29 mouse cellular contexts compared by ENCODE assay signal in the genomic region with DNA sequence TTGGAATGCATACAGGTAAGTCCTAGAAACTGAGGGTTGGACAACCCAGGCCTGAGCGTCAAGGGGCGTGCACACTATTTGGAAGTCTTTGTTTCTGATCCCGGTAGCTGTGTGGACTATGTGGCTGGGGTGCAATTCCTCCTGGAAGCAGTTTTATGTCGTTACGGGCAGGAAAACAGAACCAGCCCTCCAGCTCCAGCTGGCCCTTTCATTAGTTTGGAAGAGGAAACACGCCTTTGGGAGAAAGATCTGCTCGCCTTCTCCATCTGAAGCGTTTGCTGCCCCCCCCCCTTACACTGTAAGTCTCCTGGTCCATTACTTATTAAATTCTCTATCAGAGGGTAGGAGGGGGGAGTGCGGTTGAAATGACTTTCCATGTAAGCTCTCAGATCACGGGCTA.
DNase-seq lines count a peak whose midpoint lies in the region; ATAC-seq and TF ChIP-seq lines count a peak whose summit lies in the region.
"Had no signal": no experiment of that assay in that cellular context is flagged by ENCODE, and none has a peak within 500 bp of the region (broad histone marks: within the 10 kb centered on the region; RNA-seq: fewer than 3 reads in every experiment).

No protein-coding gene starts in this region.

- H3K27ac ChIP-seq in hindbrain, embryonic 11.5 days (ENCODE audit: low read depth, low read length): peak overlapping the region; percentile 58
- no peak overlapping the region for H3K27ac ChIP-seq in hindbrain, embryonic 16.5 days (ENCODE audit: low read depth, low read length)
- H3K27ac ChIP-seq in embryonic facial prominence, embryonic 10.5 days (replicated peaks): peak overlapping the region; percentile 57; the same call in 1 of the 2 replicates
- no peak overlapping the region for H3K27ac ChIP-seq in embryonic facial prominence, embryonic 11.5 days (replicated peaks; ENCODE audit: low read depth, low read length)
- H3K27ac ChIP-seq in limb, embryonic 14.5 days (replicated peaks; ENCODE audit: low read depth, low read length): peak overlapping the region; percentile 22; the same call in 1 of the 2 replicates
- H3K27ac ChIP-seq: gastrocnemius, adult 2 months; heart, embryonic 15.5 days; hindbrain, embryonic 15.5 days; intestine, embryonic 15.5 days; layer of hippocampus, adult 2 months; left cerebral cortex, adult 2 months; liver, embryonic 12.5 days; macrophage; neural tube, embryonic 12.5 days had no signal

- H3K27me3 ChIP-seq in hindbrain, embryonic 11.5 days (ENCODE audit: control insufficient read depth, insufficient read depth, low read length): no peaks in the 10 kb centered on the region
- no peaks in the 10 kb centered on the region for H3K27me3 ChIP-seq in hindbrain, embryonic 16.5 days (replicated peaks; ENCODE audit: control insufficient read depth, insufficient read depth, low read length)
- no peaks in the 10 kb centered on the region for H3K27me3 ChIP-seq in embryonic facial prominence, embryonic 10.5 days (replicated peaks; ENCODE audit: low read depth, poor library complexity, severe bottlenecking)
- H3K27me3 ChIP-seq in embryonic facial prominence, embryonic 11.5 days (ENCODE audit: control insufficient read depth, insufficient read depth, low read length): no peaks in the 10 kb centered on the region; the same call in 1 of the 2 replicates
- H3K27me3 ChIP-seq in limb, embryonic 14.5 days (ENCODE audit: control insufficient read depth, insufficient read depth, low read length): no peaks in the 10 kb centered on the region
- H3K27me3 ChIP-seq: heart, embryonic 15.5 days; hindbrain, embryonic 15.5 days; liver, embryonic 12.5 days; neural tube, embryonic 12.5 days had no signal

- H3K4me2 ChIP-seq in hindbrain, embryonic 11.5 days (replicated peaks; ENCODE audit: low read depth, low read length): no peak overlapping the region
- no peak overlapping the region for H3K4me2 ChIP-seq in hindbrain, embryonic 16.5 days (ENCODE audit: low read length)
- H3K4me2 ChIP-seq in embryonic facial prominence, embryonic 11.5 days (ENCODE audit: low read depth, low read length): no peak overlapping the region
- H3K4me2 ChIP-seq in limb, embryonic 14.5 days (replicated peaks; ENCODE audit: low read depth, low read length, severe bottlenecking): 0 out of 2 replicates have a peak overlapping the region, but pooled peaks have one; percentile 4
- H3K4me2 ChIP-seq: heart, embryonic 15.5 days; hindbrain, embryonic 15.5 days; intestine, embryonic 15.5 days; liver, embryonic 12.5 days; neural tube, embryonic 12.5 days had no signal

- peaks cover 5% of the 10 kb centered on the region for H3K4me1 ChIP-seq in hindbrain, embryonic 11.5 days (replicated peaks; ENCODE audit: control insufficient read depth, insufficient read depth, low read length)
- no peaks in the 10 kb centered on the region; the same call in 1 of the 2 replicates for H3K4me1 ChIP-seq in hindbrain, embryonic 16.5 days (ENCODE audit: control insufficient read depth, insufficient read depth, low read depth, low read length)
- peaks cover 33% of the 10 kb centered on the region for H3K4me1 ChIP-seq in embryonic facial prominence, embryonic 10.5 days
- no peaks in the 10 kb centered on the region for H3K4me1 ChIP-seq in embryonic facial prominence, embryonic 11.5 days (ENCODE audit: control insufficient read depth, insufficient read depth, low read length)
- peaks cover 10% of the 10 kb centered on the region for H3K4me1 ChIP-seq in limb, embryonic 14.5 days (ENCODE audit: control insufficient read depth, insufficient read depth, low read length)
- H3K4me1 ChIP-seq: heart, embryonic 15.5 days; intestine, embryonic 15.5 days; liver, embryonic 12.5 days had no signal

- no peaks in the 10 kb centered on the region for H3K9me3 ChIP-seq in hindbrain, embryonic 11.5 days (ENCODE audit: control insufficient read depth, low read length)
- no peaks in the 10 kb centered on the region for H3K9me3 ChIP-seq in hindbrain, embryonic 16.5 days (ENCODE audit: control insufficient read depth, low read length)
- H3K9me3 ChIP-seq in embryonic facial prominence, embryonic 10.5 days: no peaks in the 10 kb centered on the region
- no peaks in the 10 kb centered on the region for H3K9me3 ChIP-seq in embryonic facial prominence, embryonic 11.5 days (replicated peaks; ENCODE audit: control insufficient read depth, low read length)
- H3K9me3 ChIP-seq in limb, embryonic 14.5 days (ENCODE audit: control insufficient read depth, low read length): no peaks in the 10 kb centered on the region
- H3K9me3 ChIP-seq: heart, embryonic 15.5 days; hindbrain, embryonic 15.5 days; intestine, embryonic 15.5 days; liver, embryonic 12.5 days; neural tube, embryonic 12.5 days had no signal

- H3K9ac ChIP-seq in hindbrain, embryonic 11.5 days (ENCODE audit: low read depth, low read length): no peak overlapping the region
- no peak overlapping the region for H3K9ac ChIP-seq in hindbrain, embryonic 16.5 days (ENCODE audit: low read depth, low read length)
- H3K9ac ChIP-seq in embryonic facial prominence, embryonic 11.5 days (replicated peaks; ENCODE audit: low read length): no peak overlapping the region
- H3K9ac ChIP-seq in limb, embryonic 14.5 days (ENCODE audit: low read depth, low read length, severe bottlenecking): no peak overlapping the region
- H3K9ac ChIP-seq: heart, embryonic 15.5 days; hindbrain, embryonic 15.5 days; intestine, embryonic 15.5 days; liver, embryonic 12.5 days; liver, postnatal 0 days; neural tube, embryonic 12.5 days had no signal

- no peak for DNase-seq in hindbrain, embryonic 11.5 days (ENCODE audit: low spot score)
- no peak for DNase-seq in embryonic facial prominence, embryonic 10.5 days (ENCODE audit: low spot score)
- DNase-seq in embryonic facial prominence, embryonic 11.5 days (ENCODE audit: low spot score): peak; percentile 19
- DNase-seq in limb, embryonic 14.5 days (ENCODE audit: low spot score): peak; percentile 52
- DNase-seq in left cerebral cortex, postnatal 10 days (ENCODE audit: extremely low spot score in 1 of 2, low spot score in 2 of 2): no peak
- DNase-seq: adrenal gland, adult 2 months; adrenal gland, postnatal 36 days; B cell, adult 2 months; cerebellum, adult 2 months; cerebellum, postnatal 25 days; gastrocnemius, adult 2 months; kidney, adult 2 months; kidney, postnatal 36 days; liver, postnatal 0 days; thymus, adult 2 months; thymus, postnatal 4 days had no signal

- H3K36me3 ChIP-seq in hindbrain, embryonic 11.5 days (ENCODE audit: control insufficient read depth, insufficient read depth, low read length): no peaks in the 10 kb centered on the region
- no peaks in the 10 kb centered on the region for H3K36me3 ChIP-seq in hindbrain, embryonic 16.5 days (ENCODE audit: control insufficient read depth, insufficient read depth, low read length)
- no peaks in the 10 kb centered on the region for H3K36me3 ChIP-seq in embryonic facial prominence, embryonic 10.5 days (replicated peaks)
- no peaks in the 10 kb centered on the region for H3K36me3 ChIP-seq in embryonic facial prominence, embryonic 11.5 days (replicated peaks; ENCODE audit: control insufficient read depth, insufficient read depth, low read depth, low read length)
- H3K36me3 ChIP-seq in limb, embryonic 14.5 days (ENCODE audit: control insufficient read depth, insufficient read depth, low read length): no peaks in the 10 kb centered on the region
- H3K36me3 ChIP-seq: heart, embryonic 15.5 days; hindbrain, embryonic 15.5 days; intestine, embryonic 15.5 days; liver, embryonic 12.5 days; neural tube, embryonic 12.5 days had no signal

- ATAC-seq in hindbrain, embryonic 11.5 days (ENCODE audit: low FRiP score): no peak
- no peak for ATAC-seq in hindbrain, embryonic 16.5 days
- no peak for ATAC-seq in embryonic facial prominence, embryonic 11.5 days (replicated peaks; ENCODE audit: insufficient number of reproducible peaks, low FRiP score, low TSS enrichment, low read depth)
- peak; percentile 71; the same call in 1 of the 2 replicates for ATAC-seq in limb, embryonic 14.5 days (ENCODE audit: low FRiP score, low read depth)
- ATAC-seq: activated CD4-positive, CD25-positive, alpha-beta regulatory T cell, adult 4 months; forebrain, embryonic 16.5 days; intestine, embryonic 15.5 days; liver, embryonic 12.5 days; liver, postnatal 0 days; midbrain, embryonic 16.5 days had no signal

- TF ChIP-seq POLR2A in limb, embryonic 14.5 days (IDR thresholded peaks at IDR 0.05; ENCODE audit: borderline replicate concordance, extremely low read depth, insufficient read depth, insufficient read length): no peak

- intact Hi-C loops in left cerebral cortex, postnatal 10 days (cut with DNase I): no loop called here

- H3K4me3 ChIP-seq in hindbrain, embryonic 11.5 days (ENCODE audit: low read depth, low read length): no peak overlapping the region
- H3K4me3 ChIP-seq in hindbrain, embryonic 16.5 days (ENCODE audit: low read length): no peak overlapping the region
- no peak overlapping the region for H3K4me3 ChIP-seq in embryonic facial prominence, embryonic 10.5 days
- no peak overlapping the region for H3K4me3 ChIP-seq in embryonic facial prominence, embryonic 11.5 days (ENCODE audit: low read depth, low read length)
- no peak overlapping the region for H3K4me3 ChIP-seq in limb, embryonic 14.5 days (replicated peaks; ENCODE audit: low read length)
- H3K4me3 ChIP-seq: erythroblast, embryonic 14.5 days; gastrocnemius, adult 2 months; heart, embryonic 15.5 days; hindbrain, embryonic 15.5 days; intestine, embryonic 15.5 days; layer of hippocampus, adult 2 months; left cerebral cortex, adult 2 months; liver, embryonic 12.5 days; neural tube, embryonic 12.5 days had no signal

- 63% methylated on average over 10 of the region's 10 CpGs for WGBS in hindbrain, embryonic 11.5 days
- 55% methylated on average over 10 of the region's 10 CpGs for WGBS in hindbrain, embryonic 16.5 days
- WGBS in embryonic facial prominence, embryonic 10.5 days: 63% methylated on average over 10 of the region's 10 CpGs
- 60% methylated on average over 10 of the region's 10 CpGs for WGBS in embryonic facial prominence, embryonic 11.5 days
- 13% methylated on average over 10 of the region's 10 CpGs for WGBS in limb, embryonic 14.5 days

Comparison
In these comparisons a context has a peak if more than half of its experiments do, and no peak if none do; other contexts are left out.
1. DNase-seq: peak in embryonic facial prominence, embryonic 11.5 days (single experiment) and limb, embryonic 14.5 days (single experiment); none in hindbrain, embryonic 11.5 days (single experiment), embryonic facial prominence, embryonic 10.5 days (single experiment) and left cerebral cortex, postnatal 10 days (0 of 2).
2. H3K27ac ChIP-seq: peak in hindbrain, embryonic 11.5 days (single experiment), embryonic facial prominence, embryonic 10.5 days (single experiment) and limb, embryonic 14.5 days (single experiment); none in hindbrain, embryonic 16.5 days (single experiment) and embryonic facial prominence, embryonic 11.5 days (single experiment).